Mouse (Mus musculus) left cerebral cortex, postnatal 25 days (tissue): ENCODE results near the gene Olfr1261. TPM values are rescaled to one million over a fixed set of nuclear protein-coding genes. Genes with fewer than 3 reads are reported as not detected.

ENCODE experiments used
- DNase-seq, 2 experiments: peaks; one replicate each; pipeline ENCODE4 v3.0.0; 2022; ENCODE audit warnings: low spot score in 2 of 2, mixed read lengths in 1 of 2
- intact Hi-C: fragments of 180-260 bp; cut with DNase I; formaldehyde crosslinking; loops from one replicate; pipeline ENCODE4 v1.15.1; 2025
- total RNA-seq, 2 experiments: library from RNA; stranded (reverse); gene quantifications; 2 replicates each; pipeline ENCODE4 v1.2.3; 2021

The Olfr1261 gene
- not detected for total RNA-seq

DNA sequence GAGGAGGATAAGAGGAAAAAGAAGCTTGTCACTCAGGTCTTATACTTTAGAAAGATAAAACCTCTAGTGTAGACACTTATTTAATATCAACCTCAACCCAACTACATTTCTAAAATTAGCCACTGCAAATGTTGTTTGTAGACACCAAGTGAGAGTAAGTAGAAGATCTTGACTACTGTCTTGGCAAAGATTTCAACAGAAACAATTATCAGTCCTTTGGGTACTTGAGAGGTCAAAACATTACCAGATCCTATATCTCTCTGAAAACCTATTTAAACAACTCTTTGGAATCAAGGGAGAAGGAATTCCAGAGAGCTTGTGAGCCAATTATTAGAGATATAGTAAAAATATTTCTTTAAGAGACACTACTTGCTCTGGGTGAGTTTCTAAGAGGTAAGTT, at the start of gene Olfr1261:
TSS of gene Olfr1261 (plus strand) at position 301 of the 400 bp plus-strand sequence.
- intact Hi-C loops = no loop called here

DNA sequence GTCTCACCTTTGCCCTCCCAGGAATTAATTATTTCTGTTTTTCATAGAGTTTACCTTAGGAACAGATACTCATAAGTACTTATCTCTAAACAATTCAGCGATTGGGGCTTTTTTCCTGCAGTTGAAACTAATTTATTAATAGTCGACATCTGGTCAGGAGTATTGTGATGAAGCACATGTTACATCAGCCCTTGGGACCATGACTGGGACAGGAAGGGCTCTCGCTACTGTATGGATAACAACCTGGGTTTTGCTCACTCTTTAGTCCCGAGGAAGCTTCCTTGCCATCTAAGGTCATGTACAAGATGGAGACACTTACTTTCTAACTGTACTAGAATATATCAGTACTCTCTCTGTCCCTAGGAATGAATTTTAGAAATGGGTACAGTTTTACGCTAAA, 42.5 kb upstream of the Olfr1261 start, which contains the start of gene Olfr1259:
TSS of gene Olfr1259 (minus strand) at position 101 of the 400 bp plus-strand sequence.
- DNase-seq = no peak
- intact Hi-C loops = no loop called here

More for the DNA sequence above, at the start of gene Olfr1261:
- DNase-seq = no peak

DNA sequence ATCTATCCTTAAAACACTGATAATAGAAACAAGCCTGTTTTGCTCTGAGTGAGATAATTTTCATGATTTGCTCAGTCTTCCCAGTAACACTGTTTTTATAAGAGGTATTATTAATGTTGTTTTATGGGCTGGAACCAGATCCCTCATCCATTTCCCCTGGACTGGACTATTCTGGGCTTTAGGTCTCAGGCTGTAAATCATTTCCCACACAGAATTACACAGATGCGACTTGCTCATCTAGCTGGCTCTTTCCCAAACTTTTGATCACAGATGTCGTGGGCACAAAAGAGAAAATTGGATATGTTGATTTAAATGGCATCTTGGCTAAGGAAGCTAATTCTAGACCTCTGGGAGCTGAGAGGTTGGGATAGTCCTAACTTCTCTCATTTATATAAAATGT, 16.8 kb upstream of the Olfr1261 start, which contains the start of gene Olfr1260:
TSS of gene Olfr1260 (plus strand) at position 157 of the 400 bp plus-strand sequence.
- DNase-seq = peak; percentile 9 to 20
- intact Hi-C loops = no loop called here

DNA sequence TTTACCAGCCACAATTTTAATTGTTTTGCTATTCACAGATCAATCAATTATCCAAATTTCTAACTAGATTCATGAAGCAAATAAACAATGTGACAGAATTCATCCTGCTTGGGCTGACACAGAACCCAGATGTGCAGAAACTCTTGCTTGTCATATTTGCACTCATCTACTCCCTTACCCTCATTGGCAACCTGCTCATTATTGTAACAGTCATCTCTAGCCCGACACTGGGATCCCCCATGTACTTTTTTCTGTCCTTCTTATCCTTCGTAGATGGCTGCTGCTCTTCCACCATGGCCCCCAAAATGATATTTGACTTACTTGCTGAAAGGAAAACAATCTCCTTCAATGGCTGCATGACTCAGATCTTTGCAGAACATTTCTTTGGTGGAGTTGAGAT, 13.3 kb upstream of the Olfr1261 start:
- intact Hi-C loops = no loop called here
- DNase-seq = no peak

DNA sequence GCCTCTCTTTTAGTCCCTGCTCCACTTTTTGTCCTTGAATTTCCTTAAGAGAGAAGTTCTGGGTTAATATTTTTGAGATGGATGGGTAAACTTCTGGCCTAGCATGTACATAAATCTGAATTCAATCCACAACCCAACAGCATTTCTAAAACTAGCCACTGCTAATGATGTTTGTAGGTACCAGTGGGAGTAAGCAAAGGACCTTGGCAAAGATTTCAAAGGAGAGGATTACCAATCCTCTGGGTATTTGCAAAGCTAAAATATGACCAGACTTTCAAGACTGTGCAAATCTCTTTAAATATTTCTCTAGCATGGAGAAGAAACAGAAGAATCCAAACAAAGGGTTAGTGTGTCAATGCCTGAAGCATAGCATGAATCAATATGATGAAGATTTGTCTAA, 8.8 kb downstream of the Olfr1261 start, which contains the start of gene Olfr1262:
TSS of gene Olfr1262 (plus strand) at position 301 of the 400 bp plus-strand sequence.
- intact Hi-C loops = no loop called here
- DNase-seq = no peak

DNA sequence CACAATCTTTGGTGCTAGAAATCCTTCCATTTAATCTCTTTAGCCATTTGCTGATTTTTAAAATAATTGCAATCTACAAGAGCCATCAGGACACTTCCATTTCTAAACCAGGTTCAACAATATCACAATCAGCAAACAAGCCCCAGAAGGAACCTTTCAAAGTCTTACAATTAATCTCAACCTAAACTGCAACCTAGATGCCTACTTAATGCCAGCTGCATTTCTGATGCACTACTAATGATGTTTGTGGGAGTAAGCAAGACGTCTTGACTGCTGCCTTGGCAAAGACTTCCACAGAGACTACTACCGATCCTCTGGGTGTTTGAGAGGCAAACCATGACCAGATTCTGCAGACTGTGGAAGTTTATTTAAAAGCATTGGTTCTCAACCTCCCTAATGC, 20.8 kb downstream of the Olfr1261 start, which contains the start of gene Olfr1263:
TSS of gene Olfr1263 (plus strand) at position 301 of the 400 bp plus-strand sequence.
- no peak for DNase-seq
- intact Hi-C loops = no loop called here

DNA sequence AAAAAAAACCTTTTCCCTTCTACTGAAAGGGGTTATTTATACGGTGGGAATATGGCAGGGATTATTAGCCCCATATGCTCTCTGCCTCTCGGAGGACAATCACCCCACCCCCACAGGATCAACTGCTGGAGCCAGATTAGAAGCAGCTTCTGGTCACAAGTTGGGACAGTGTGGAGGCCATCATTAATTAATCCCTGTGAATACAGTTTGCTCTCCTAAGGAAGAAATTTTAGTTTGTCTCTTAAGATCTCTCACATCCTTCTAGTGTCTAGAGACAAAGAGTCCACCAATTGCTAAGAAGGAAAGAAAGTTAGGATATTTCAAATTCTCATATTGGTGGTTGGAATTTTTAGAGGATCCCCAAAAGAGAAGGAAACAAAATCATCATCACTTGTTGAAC, 34.5 kb downstream of the Olfr1261 start, which contains the start of gene Olfr1264:
TSS of gene Olfr1264 (minus strand) at position 101 of the 400 bp plus-strand sequence.
- no peak for DNase-seq
- intact Hi-C loops = no loop called here

DNA sequence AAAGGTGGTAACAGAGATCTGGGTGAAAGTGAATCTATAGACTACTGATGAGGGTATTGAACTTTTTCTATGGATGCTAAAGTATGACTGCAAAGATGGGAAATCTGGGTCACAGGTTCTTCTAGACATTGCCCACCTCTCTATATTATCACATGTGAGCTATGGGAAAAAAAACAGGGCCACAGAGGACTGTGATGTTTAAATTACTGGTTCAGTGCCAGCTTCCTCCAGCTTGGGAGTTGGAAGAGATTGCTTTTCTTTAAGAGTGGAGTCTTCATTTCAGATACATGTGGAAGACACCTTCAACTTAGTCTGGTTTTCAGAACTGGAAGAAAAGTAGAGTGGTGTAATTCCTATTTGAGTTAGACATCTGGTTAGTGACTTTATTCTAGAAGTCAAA, 44.0 kb downstream of the Olfr1261 start, which contains the start of gene Olfr1265:
TSS of gene Olfr1265 (plus strand) at position 301 of the 400 bp plus-strand sequence.
- intact Hi-C loops = no loop called here

More for the DNA sequence above, 44.0 kb downstream of the Olfr1261 start, which contains the start of gene Olfr1265:
- DNase-seq = no peak

Other genes with a start within 250 kb of the Olfr1261 start
- gene Olfr1253, start 234.1 kb upstream of the Olfr1261 start, total RNA-seq = not detected
- gene Olfr1254, start 197.6 kb upstream of the Olfr1261 start, total RNA-seq = not detected
- not detected for gene Olfr1255, start 179.2 kb upstream of the Olfr1261 start, total RNA-seq
- gene Olfr1256, start 149.7 kb upstream of the Olfr1261 start, total RNA-seq = under 1 TPM in 1 of 2 experiments, not detected in 1; 0.05 TPM
- gene Olfr48, start 143.0 kb upstream of the Olfr1261 start, total RNA-seq = not detected
- not detected for gene Olfr1257, start 112.8 kb upstream of the Olfr1261 start, total RNA-seq
- gene Olfr1258, start 63.9 kb upstream of the Olfr1261 start, total RNA-seq = not detected
- gene Olfr1259, start 42.6 kb upstream of the Olfr1261 start, total RNA-seq = not detected
- gene Olfr1260, start 16.9 kb upstream of the Olfr1261 start, total RNA-seq = not detected
- not detected for gene Olfr1262, start 8.9 kb downstream of the Olfr1261 start, total RNA-seq
- not detected for gene Olfr1263, start 20.9 kb downstream of the Olfr1261 start, total RNA-seq
- gene Olfr1264, start 34.4 kb downstream of the Olfr1261 start, total RNA-seq = not detected
- gene Olfr1265, start 44.1 kb downstream of the Olfr1261 start, total RNA-seq = not detected
- not detected for gene Olfr140, start 72.4 kb downstream of the Olfr1261 start, total RNA-seq
- gene Olfr1269, start 130.2 kb downstream of the Olfr1261 start, total RNA-seq = not detected
- gene Olfr32, start 151.1 kb downstream of the Olfr1261 start, total RNA-seq = not detected
- not detected for gene Olfr1270, start 161.9 kb downstream of the Olfr1261 start, total RNA-seq
- gene Olfr1506, start 233.3 kb downstream of the Olfr1261 start, total RNA-seq = under 1 TPM in 1 of 2 experiments, not detected in 1; 0.18 TPM